Mouse (Mus musculus): Measurements from ENCODE around the gene Rel. TPM values are rescaled to one million over a fixed set of nuclear protein-coding genes. Genes with fewer than 3 reads are reported as not detected.
"Not testable (repeated sequence)": the region's sequence is repeated elsewhere in the genome, so short reads cannot be mapped to it uniquely, and the experiment has no call there.

Rel gene
- polyA plus RNA-seq, 1 experiment from 2014 or later, result 0.67 TPM

DNA sequence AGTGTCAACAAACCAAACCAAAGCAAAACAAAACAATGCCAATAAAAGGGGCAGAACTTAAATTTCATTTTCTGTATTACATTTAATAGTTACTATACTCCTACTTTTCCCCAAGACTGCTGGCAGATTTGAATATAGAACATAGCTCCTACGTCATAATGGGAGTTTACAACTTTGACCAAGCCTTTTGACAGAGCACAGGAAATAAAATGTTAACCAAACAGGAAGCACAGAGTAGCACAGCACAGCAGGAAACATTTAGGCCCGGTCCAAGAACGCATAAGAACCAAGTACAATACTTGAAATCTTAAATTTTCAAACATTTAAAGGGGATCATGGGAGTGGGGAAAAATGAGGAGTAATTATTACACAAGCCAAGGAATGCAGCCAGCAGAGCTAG is 11.3 kb upstream of the Rel start:
- ATAC-seq (replicated peaks; ENCODE audit: low FRiP score) (no peak), DNase-seq (ENCODE audit: low spot score) (no peak)
- WGBS, result 67% methylated on average over 3 of the region's 3 CpGs
- Histone ChIP-seq H3K9ac (ENCODE audit: low read depth, low read length) (no peak overlapping the region), H3K27ac (ENCODE audit: low read depth, low read length) (no peak overlapping the region), H3K4me1 (replicated peaks; ENCODE audit: control insufficient read depth, insufficient read depth, low read length) (no peaks in the 10 kb centered on the region), H3K36me3 (ENCODE audit: control insufficient read depth, insufficient read depth, low read length) (no peaks in the 10 kb centered on the region), H3K4me2 (no peak overlapping the region), H3K4me3 (ENCODE audit: low read depth, low read length) (no peak overlapping the region), H3K9me3 (ENCODE audit: control insufficient read depth, low read length) (no peaks in the 10 kb centered on the region), H3K27me3 (replicated peaks; ENCODE audit: control insufficient read depth, insufficient read depth, low read length) (no peaks in the 10 kb centered on the region)

DNA sequence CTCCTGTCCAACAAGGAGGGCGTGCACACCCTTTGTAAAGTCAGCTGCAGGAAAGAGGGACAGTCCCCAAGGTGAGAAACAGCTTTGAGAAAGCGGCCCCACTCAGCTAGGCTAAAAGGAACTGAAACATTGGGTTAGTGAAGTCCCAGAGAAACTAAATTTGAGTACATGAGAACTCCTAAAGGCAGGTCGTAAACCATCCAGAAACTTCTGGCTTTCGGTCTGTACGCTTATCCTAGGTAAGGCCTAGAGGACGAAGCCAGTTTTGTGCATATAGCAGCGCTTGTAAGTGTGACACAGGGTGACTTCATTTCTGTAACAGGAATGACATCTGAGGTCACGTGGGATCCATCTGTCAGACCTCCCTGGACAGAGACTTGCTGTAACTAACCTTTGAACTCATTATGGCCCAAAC is 8.0 kb upstream of the Rel start:
- 84% methylated on average over 8 of the region's 8 CpGs for WGBS

DNA sequence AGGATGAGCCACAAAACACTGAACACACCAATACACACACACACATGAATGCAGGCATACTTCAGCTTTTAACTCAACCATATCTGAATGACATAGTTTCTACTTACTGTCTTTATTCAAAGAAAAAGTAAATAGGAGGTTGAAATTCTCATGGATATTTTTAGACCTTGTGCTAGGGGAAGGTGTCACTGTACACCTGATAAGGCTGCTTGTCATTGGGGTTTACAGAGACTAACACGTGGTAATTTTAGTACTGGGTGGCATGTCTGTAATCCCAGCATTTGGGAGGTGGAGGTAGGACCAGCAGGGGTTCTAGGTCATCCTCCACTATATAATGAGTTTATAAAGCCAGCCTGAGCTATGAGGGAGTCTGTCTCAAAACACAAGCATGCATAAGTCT is 1.7 kb upstream of the Rel start:
- no peak overlapping the region for H3K27ac ChIP-seq (ENCODE audit: low read depth, low read length)
- DNase-seq (ENCODE audit: low spot score) (no peak), ATAC-seq (replicated peaks; ENCODE audit: low FRiP score) (no peak)
- H3K9me3 ChIP-seq (ENCODE audit: control insufficient read depth, low read length), result no peaks in the 10 kb centered on the region
- no peaks in the 10 kb centered on the region for H3K36me3 ChIP-seq (ENCODE audit: control insufficient read depth, insufficient read depth, low read length)
- no peak overlapping the region for H3K9ac ChIP-seq (ENCODE audit: low read depth, low read length)
- no peak overlapping the region for H3K4me3 ChIP-seq (ENCODE audit: low read depth, low read length)
- H3K4me1 ChIP-seq (replicated peaks; ENCODE audit: control insufficient read depth, insufficient read depth, low read length), result no peaks in the 10 kb centered on the region
- H3K27me3 ChIP-seq (replicated peaks; ENCODE audit: control insufficient read depth, insufficient read depth, low read length), result no peaks in the 10 kb centered on the region
- 20% methylated on average over 1 of the region's 1 CpGs for WGBS
- H3K4me2 ChIP-seq, result no peak overlapping the region

More for the DNA sequence above, 8.0 kb upstream of the Rel start:
- no peak for DNase-seq (ENCODE audit: low spot score)
- Histone ChIP-seq H3K4me2 (no peak overlapping the region), H3K27ac (ENCODE audit: low read depth, low read length) (no peak overlapping the region), H3K27me3 (replicated peaks; ENCODE audit: control insufficient read depth, insufficient read depth, low read length) (no peaks in the 10 kb centered on the region), H3K4me1 (replicated peaks; ENCODE audit: control insufficient read depth, insufficient read depth, low read length) (no peaks in the 10 kb centered on the region), H3K9me3 (ENCODE audit: control insufficient read depth, low read length) (no peaks in the 10 kb centered on the region), H3K4me3 (ENCODE audit: low read depth, low read length) (no peak overlapping the region), H3K36me3 (ENCODE audit: control insufficient read depth, insufficient read depth, low read length) (no peaks in the 10 kb centered on the region), H3K9ac (ENCODE audit: low read depth, low read length) (no peak overlapping the region)
- no peak for ATAC-seq (replicated peaks; ENCODE audit: low FRiP score)

DNA sequence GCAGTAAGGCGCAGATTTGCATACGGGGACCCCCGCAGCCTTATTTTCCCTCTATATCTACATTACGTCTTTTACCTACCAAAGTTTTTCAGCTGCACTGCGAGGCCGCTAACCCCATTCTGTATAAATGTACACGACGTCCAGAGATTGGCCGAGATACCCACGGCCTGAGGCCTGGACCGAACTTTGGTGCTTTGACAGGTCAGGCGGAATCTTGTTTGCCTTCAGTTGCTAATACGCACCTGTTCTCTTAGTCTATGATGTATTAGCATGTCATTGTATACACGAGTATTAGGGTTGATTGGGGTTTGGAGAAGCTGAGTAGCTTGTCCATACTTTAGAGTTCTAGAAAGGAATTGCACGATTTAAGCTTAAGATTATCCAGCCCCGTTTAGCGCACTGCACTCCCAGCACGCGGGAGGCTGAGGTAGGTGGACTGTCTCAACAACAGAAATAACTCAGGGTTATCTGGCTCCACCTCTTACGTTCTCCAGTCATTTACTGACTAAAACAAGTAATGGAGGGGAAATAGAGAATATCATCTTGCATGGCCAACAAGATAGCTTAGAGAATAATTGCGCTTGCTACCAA is 832 bp upstream of the Rel start:
- Histone ChIP-seq H3K4me1 (replicated peaks; ENCODE audit: control insufficient read depth, insufficient read depth, low read length) (no peaks in the 10 kb centered on the region), H3K9me3 (ENCODE audit: control insufficient read depth, low read length) (no peaks in the 10 kb centered on the region), H3K9ac (ENCODE audit: low read depth, low read length) (peak overlapping the region; percentile 74), H3K36me3 (ENCODE audit: control insufficient read depth, insufficient read depth, low read length) (no peaks in the 10 kb centered on the region), H3K4me3 (ENCODE audit: low read depth, low read length) (peak overlapping the region; percentile 73), H3K4me2 (peak overlapping the region; percentile 98), H3K27me3 (replicated peaks; ENCODE audit: control insufficient read depth, insufficient read depth, low read length) (no peaks in the 10 kb centered on the region), H3K27ac (ENCODE audit: low read depth, low read length) (no peak overlapping the region; the same call in 1 of the 2 replicates)
- no peak; the same call in 1 of the 2 replicates for ATAC-seq (replicated peaks; ENCODE audit: low FRiP score)
- 7% methylated on average over 21 of the region's 21 CpGs for WGBS
- DNase-seq (ENCODE audit: low spot score), result no peak

DNA sequence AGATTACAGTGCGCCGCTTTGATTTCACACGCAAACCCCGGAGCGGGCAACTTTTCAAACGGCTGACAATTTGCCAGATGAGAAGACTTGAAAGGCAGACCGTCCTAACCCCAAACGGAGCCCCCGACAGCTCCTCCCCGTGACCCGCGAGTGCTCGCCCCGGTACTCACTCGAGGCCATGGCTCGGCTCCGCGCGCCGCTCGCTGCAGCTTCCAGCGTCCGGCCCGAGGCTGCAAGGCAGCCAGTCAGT is 335 bp downstream of the Rel start:
- H3K4me3 ChIP-seq (ENCODE audit: low read depth, low read length), result peak overlapping the region; percentile 73
- no peaks in the 10 kb centered on the region for H3K36me3 ChIP-seq (ENCODE audit: control insufficient read depth, insufficient read depth, low read length)
- under 1% methylated on average over 24 of the region's 24 CpGs for WGBS
- no peaks in the 10 kb centered on the region for H3K27me3 ChIP-seq (replicated peaks; ENCODE audit: control insufficient read depth, insufficient read depth, low read length)
- ATAC-seq (replicated peaks; ENCODE audit: low FRiP score) (no peak), DNase-seq (ENCODE audit: low spot score) (no peak)
- no peaks in the 10 kb centered on the region for H3K4me1 ChIP-seq (replicated peaks; ENCODE audit: control insufficient read depth, insufficient read depth, low read length)
- H3K4me2 ChIP-seq, result peak overlapping the region; percentile 98
- no peaks in the 10 kb centered on the region for H3K9me3 ChIP-seq (ENCODE audit: control insufficient read depth, low read length)
- peak overlapping the region; percentile 85 for H3K27ac ChIP-seq (ENCODE audit: low read depth, low read length)
- peak overlapping the region; percentile 74 for H3K9ac ChIP-seq (ENCODE audit: low read depth, low read length)

DNA sequence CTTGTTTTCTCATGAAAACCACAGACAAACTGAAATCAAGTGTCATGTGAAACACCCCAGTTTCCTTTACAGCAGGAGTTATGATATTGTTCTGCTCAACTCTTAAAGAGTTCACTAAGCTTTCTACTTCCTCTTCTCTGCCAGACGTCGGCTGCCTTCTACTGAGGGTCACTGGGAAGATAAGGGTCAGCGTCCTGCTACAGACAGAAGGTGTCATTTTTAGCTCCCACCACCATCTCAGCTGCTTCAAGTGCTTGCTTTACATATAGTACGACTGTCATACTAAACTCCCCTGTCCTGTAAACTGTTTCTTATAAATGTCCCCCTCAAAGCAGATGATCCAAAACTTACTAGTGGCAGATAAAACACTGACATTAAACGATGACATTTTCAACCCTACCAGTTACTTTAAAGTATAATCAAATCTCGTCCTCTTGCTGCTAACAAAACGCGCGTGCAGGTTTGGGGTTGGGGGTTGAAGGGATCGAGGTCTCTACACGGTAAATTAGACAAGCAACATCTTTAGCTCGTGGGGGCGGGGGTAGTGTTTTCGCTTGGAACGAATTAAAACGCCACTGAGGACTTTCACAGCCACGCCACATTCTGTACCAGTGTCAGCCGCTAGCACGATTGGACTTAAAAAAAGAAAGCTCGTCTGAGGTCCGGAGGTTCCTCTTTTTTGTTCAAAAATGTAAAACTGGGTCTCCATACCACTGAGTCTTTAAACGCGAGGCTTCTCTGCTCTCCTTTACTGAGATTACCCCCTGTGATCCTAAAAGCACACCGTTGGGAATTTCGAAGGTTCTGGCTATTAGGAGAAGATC is 872 bp downstream of the Rel start:
- H3K9ac ChIP-seq (ENCODE audit: low read depth, low read length), result peak overlapping the region; percentile 74

DNA sequence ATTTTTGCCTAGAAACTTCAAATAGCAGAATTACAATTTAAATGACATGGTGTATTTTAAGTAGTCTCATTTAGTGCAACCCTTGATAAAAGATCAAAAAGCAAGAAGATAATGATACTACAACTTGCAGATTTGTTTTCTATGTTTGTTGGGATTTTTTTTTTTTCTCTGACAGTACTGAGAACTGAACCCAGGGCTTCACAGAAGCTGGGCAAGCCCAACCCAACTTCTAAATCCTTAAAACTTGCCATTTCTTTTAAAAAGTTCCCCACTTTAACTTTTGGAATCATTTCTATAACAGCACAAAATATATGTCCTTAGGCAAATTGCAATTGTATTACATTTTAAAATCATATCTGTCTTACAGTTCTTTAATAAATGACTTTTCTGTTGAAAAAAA is 1.7 kb downstream of the Rel start:
- DNase-seq (ENCODE audit: low spot score) (no peak), ATAC-seq (replicated peaks; ENCODE audit: low FRiP score) (no peak)
- H3K9me3 ChIP-seq (ENCODE audit: control insufficient read depth, low read length), result no peaks in the 10 kb centered on the region
- no peaks in the 10 kb centered on the region for H3K36me3 ChIP-seq (ENCODE audit: control insufficient read depth, insufficient read depth, low read length)
- H3K27ac ChIP-seq (ENCODE audit: low read depth, low read length), result no peak overlapping the region
- no peak overlapping the region for H3K4me2 ChIP-seq
- H3K27me3 ChIP-seq (replicated peaks; ENCODE audit: control insufficient read depth, insufficient read depth, low read length), result no peaks in the 10 kb centered on the region
- H3K4me3 ChIP-seq (ENCODE audit: low read depth, low read length), result no peak overlapping the region
- no peak overlapping the region for H3K9ac ChIP-seq (ENCODE audit: low read depth, low read length)
- no peaks in the 10 kb centered on the region for H3K4me1 ChIP-seq (replicated peaks; ENCODE audit: control insufficient read depth, insufficient read depth, low read length)

More for the DNA sequence above, 872 bp downstream of the Rel start:
- H3K4me2 ChIP-seq, result peak overlapping the region; percentile 98
- WGBS, result under 1% methylated on average over 25 of the region's 25 CpGs
- no peaks in the 10 kb centered on the region for H3K36me3 ChIP-seq (ENCODE audit: control insufficient read depth, insufficient read depth, low read length)
- peak; percentile 34 for DNase-seq (ENCODE audit: low spot score)
- peak overlapping the region; percentile 85 for H3K27ac ChIP-seq (ENCODE audit: low read depth, low read length)
- H3K27me3 ChIP-seq (replicated peaks; ENCODE audit: control insufficient read depth, insufficient read depth, low read length), result no peaks in the 10 kb centered on the region
- no peaks in the 10 kb centered on the region for H3K9me3 ChIP-seq (ENCODE audit: control insufficient read depth, low read length)
- H3K4me3 ChIP-seq (ENCODE audit: low read depth, low read length), result peak overlapping the region; percentile 73
- no peaks in the 10 kb centered on the region for H3K4me1 ChIP-seq (replicated peaks; ENCODE audit: control insufficient read depth, insufficient read depth, low read length)
- ATAC-seq (replicated peaks; ENCODE audit: low FRiP score), result 0 out of 2 replicates have a peak, but pooled peaks have one; percentile 11

DNA sequence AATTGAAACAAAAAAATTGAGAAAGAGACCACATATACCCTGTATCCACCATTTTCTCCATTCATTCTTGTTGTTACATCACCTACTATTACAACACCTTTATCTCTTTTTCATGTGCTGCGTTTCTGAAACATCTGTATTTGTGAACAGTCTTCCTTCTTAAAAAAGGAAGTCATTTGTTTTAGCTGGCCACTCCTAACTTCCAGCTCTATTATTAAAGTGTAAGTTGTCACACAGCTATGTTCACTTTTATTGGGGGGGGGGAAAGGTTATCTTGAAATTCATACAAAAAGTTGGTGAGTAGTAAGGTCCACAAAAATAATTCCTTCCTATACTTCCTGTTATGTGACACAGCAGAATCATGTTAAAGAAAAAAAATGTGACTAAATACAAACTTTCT is 2.8 kb downstream of the Rel start:
- Histone ChIP-seq H3K9me3 (ENCODE audit: control insufficient read depth, low read length) (no peaks in the 10 kb centered on the region), H3K27ac (ENCODE audit: low read depth, low read length) (no peak overlapping the region), H3K4me2 (no peak overlapping the region), H3K9ac (ENCODE audit: low read depth, low read length) (no peak overlapping the region), H3K4me1 (replicated peaks; ENCODE audit: control insufficient read depth, insufficient read depth, low read length) (no peaks in the 10 kb centered on the region), H3K4me3 (ENCODE audit: low read depth, low read length) (no peak overlapping the region), H3K27me3 (replicated peaks; ENCODE audit: control insufficient read depth, insufficient read depth, low read length) (no peaks in the 10 kb centered on the region), H3K36me3 (ENCODE audit: control insufficient read depth, insufficient read depth, low read length) (no peaks in the 10 kb centered on the region)
- no peak for DNase-seq (ENCODE audit: low spot score)
- ATAC-seq (replicated peaks; ENCODE audit: low FRiP score), result no peak
- 35% methylated on average over 1 of the region's 1 CpGs for WGBS

DNA sequence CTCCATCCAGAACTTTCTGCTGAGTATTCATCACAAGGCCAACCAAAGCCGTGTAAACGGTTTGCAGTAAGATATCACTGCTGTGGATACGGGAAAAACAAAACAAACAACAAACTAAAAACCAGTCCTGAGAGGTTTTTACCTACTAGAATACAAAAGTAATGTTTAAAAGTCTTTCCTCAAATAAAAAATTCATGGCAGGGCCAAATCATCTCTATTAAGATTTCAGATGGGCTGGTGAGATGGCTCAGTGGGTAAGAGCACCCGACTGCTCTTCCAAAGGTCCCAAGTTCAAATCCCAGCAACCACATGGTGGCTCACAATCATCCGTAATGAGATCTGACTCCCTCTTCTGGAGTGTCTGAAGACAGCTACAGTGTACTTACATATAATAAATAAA is 3.4 kb downstream of the Rel start:
- not testable (repeated sequence) for H3K27me3 ChIP-seq (replicated peaks; ENCODE audit: control insufficient read depth, insufficient read depth, low read length); H3K4me3 ChIP-seq (ENCODE audit: low read depth, low read length); H3K9ac ChIP-seq (ENCODE audit: low read depth, low read length); H3K4me1 ChIP-seq (replicated peaks; ENCODE audit: control insufficient read depth, insufficient read depth, low read length); ATAC-seq (replicated peaks; ENCODE audit: low FRiP score); DNase-seq (ENCODE audit: low spot score); H3K36me3 ChIP-seq (ENCODE audit: control insufficient read depth, insufficient read depth, low read length); H3K9me3 ChIP-seq (ENCODE audit: control insufficient read depth, low read length); H3K4me2 ChIP-seq; H3K27ac ChIP-seq (ENCODE audit: low read depth, low read length)
- WGBS, result 78% methylated on average over 4 of the region's 5 CpGs

All from liver, embryonic 11.5 days (tissue).